Mouse (Mus musculus) cortical plate, adult 2 months (tissue): Measurements from ENCODE around the gene Slc2a5.

Experiments used
- CTCF ChIP-seq: fragments of 200-500 bp; IDR thresholded peaks from 2 replicates; pipeline ENCODE4 v1.5.1; 2011; ENCODE audit warnings: mild to moderate bottlenecking, control low read depth, low read length; ENCODE audit not compliant: insufficient read depth; ENCODE audit errors: extremely low read depth
- POLR2A ChIP-seq: fragments of 200-500 bp; IDR thresholded peaks from 2 replicates; pipeline ENCODE4 v1.6.1; 2011; ENCODE audit warnings: mild to moderate bottlenecking, low read length, control low read depth; ENCODE audit not compliant: insufficient read depth; ENCODE audit errors: extremely low read depth

DNA sequence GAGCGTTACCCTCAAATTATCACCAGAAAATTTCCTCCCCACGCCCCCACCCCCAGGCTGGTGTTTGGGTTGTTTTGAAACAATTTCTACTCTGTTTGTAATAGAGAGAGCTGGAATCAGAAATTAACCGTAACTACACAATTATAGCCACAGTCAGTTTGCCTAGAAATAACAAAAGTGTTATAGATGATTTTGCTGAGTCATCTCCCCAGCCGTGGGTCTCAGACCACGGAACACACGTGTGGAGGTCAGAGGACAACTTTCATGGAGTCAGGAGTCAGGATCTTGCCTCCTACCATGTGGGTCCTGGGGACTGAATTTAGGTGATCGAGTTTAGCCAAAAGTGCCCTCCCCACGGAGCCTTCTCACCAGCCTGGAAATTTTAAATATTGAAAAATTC lies 58.0 kb downstream of the Slc2a5 start:
- TF ChIP-seq CTCF, result no peak
- no peak for TF ChIP-seq POLR2A
